Comparison of ENCODE assay signal across 8 mouse cellular contexts in genomic region chr1:88575917-88576669, GRCm38 (mm10).
DNase-seq lines count a peak whose midpoint lies in the region; ATAC-seq lines count a peak whose summit lies in the region.

No protein-coding gene starts in this region.

- intact Hi-C loops in left cerebral cortex, postnatal 25 days (cut with DNase I) = no loop called here

- DNase-seq in left cerebral cortex, postnatal 25 days (ENCODE audit: low spot score in 2 of 2) = peak; percentile 16 to 34
- DNase-seq in left cerebral cortex, adult 18-20 months (ENCODE audit: low spot score in 2 of 2) = no peak
- peak; percentile 31 for DNase-seq in heart, postnatal 4 days
- no peak for DNase-seq in right cerebral cortex, postnatal 36 days (ENCODE audit: low spot score in 2 of 2)
- no peak for DNase-seq in midbrain, embryonic 14.5 days
- DNase-seq in urinary bladder, postnatal 25 days (ENCODE audit: low spot score) = no peak
- DNase-seq in forebrain, embryonic 14.5 days (ENCODE audit: low spot score) = no peak

- H3K27me3 ChIP-seq in midbrain, embryonic 14.5 days (ENCODE audit: control insufficient read depth, insufficient read depth, low read length) = no peaks in the 10 kb centered on the region
- no peaks in the 10 kb centered on the region for H3K27me3 ChIP-seq in forebrain, embryonic 14.5 days (replicated peaks; ENCODE audit: control insufficient read depth, insufficient read depth, low read length)

- no peaks in the 10 kb centered on the region for H3K79me2 ChIP-seq in macrophage (ENCODE audit: inconsistent target)

- H3K4me3 ChIP-seq in macrophage (ENCODE audit: inconsistent target) = no peak overlapping the region; the same call in 1 of the 2 replicates
- no peak overlapping the region for H3K4me3 ChIP-seq in midbrain, embryonic 14.5 days (replicated peaks; ENCODE audit: low read depth, low read length)
- H3K4me3 ChIP-seq in forebrain, embryonic 14.5 days (ENCODE audit: low read depth, low read length) = no peak overlapping the region

- H3K9me3 ChIP-seq in midbrain, embryonic 14.5 days (ENCODE audit: control insufficient read depth, low read length) = no peaks in the 10 kb centered on the region
- H3K9me3 ChIP-seq in forebrain, embryonic 14.5 days (replicated peaks; ENCODE audit: control insufficient read depth, low read length) = no peaks in the 10 kb centered on the region

- H3K4me2 ChIP-seq in midbrain, embryonic 14.5 days (ENCODE audit: low read length) = no peak overlapping the region
- H3K4me2 ChIP-seq in forebrain, embryonic 14.5 days (ENCODE audit: low read length) = no peak overlapping the region

- H3K4me1 ChIP-seq in midbrain, embryonic 14.5 days (ENCODE audit: control insufficient read depth, insufficient read depth, low read length) = no peaks in the 10 kb centered on the region
- no peaks in the 10 kb centered on the region for H3K4me1 ChIP-seq in forebrain, embryonic 14.5 days (ENCODE audit: control insufficient read depth, insufficient read depth, low read length)

- H3K27ac ChIP-seq in macrophage = peak overlapping the region; percentile 57
- H3K27ac ChIP-seq in midbrain, embryonic 14.5 days (replicated peaks; ENCODE audit: low read depth, low read length) = no peak overlapping the region
- no peak overlapping the region for H3K27ac ChIP-seq in forebrain, embryonic 14.5 days (ENCODE audit: low read depth, low read length)

- ATAC-seq in midbrain, embryonic 14.5 days (ENCODE audit: low FRiP score, low TSS enrichment) = no peak
- ATAC-seq in forebrain, embryonic 14.5 days = no peak

- WGBS in macrophage (ENCODE audit: missing documents) = 16% methylated on average over 14 of the region's 14 CpGs
- WGBS in midbrain, embryonic 14.5 days = 74% methylated on average over 14 of the region's 14 CpGs
- WGBS in forebrain, embryonic 14.5 days = 81% methylated on average over 14 of the region's 14 CpGs

- H3K9ac ChIP-seq in midbrain, embryonic 14.5 days (replicated peaks; ENCODE audit: low read length) = no peak overlapping the region
- H3K9ac ChIP-seq in forebrain, embryonic 14.5 days (ENCODE audit: low read length) = no peak overlapping the region

- no peaks in the 10 kb centered on the region for H3K36me3 ChIP-seq in macrophage (ENCODE audit: inconsistent target)
- no peaks in the 10 kb centered on the region for H3K36me3 ChIP-seq in midbrain, embryonic 14.5 days (ENCODE audit: control insufficient read depth, insufficient read depth, low read length)
- H3K36me3 ChIP-seq in forebrain, embryonic 14.5 days (ENCODE audit: control insufficient read depth, insufficient read depth, low read length) = no peaks in the 10 kb centered on the region

Comparison
In these comparisons a context has a peak if more than half of its experiments do, and no peak if none do; other contexts are left out.
1. DNase-seq: peak in left cerebral cortex, postnatal 25 days (2 of 2) and heart, postnatal 4 days (single experiment); none in left cerebral cortex, adult 18-20 months (0 of 2), right cerebral cortex, postnatal 36 days (0 of 2), midbrain, embryonic 14.5 days (single experiment), urinary bladder, postnatal 25 days (single experiment) and forebrain, embryonic 14.5 days (single experiment).